Mouse (Mus musculus) urinary bladder, postnatal 14 days (tissue): ENCODE measurements around the gene Rnase11.

Experiments used
- DNase-seq: peaks from one replicate; pipeline ENCODE4 v3.0.0; 2021; ENCODE audit warnings: low spot score

Rnase11 gene

GRCm38 (mm10) chr14:51050063-51050462 is at the start of gene Rnase11:
Gene Rnase11 (minus strand): TSS chr14:51050163.
- no peak for DNase-seq

GRCm38 (mm10) chr14:51098921-51099320 is 49.0 kb upstream of the Rnase11 start:
- no peak for DNase-seq

- peak; percentile 79 for DNase-seq
These were observed 48.3 kb upstream of the Rnase11 start for GRCm38 (mm10) chr14:51098300-51098699.

- DNase-seq, result peak; percentile 28
These were observed 46.0 kb upstream of the Rnase11 start for GRCm38 (mm10) chr14:51095736-51096524.

GRCm38 (mm10) chr14:51094921-51095320 is 45.0 kb upstream of the Rnase11 start:
- no peak for DNase-seq

- no peak for DNase-seq
These were observed 44.3 kb upstream of the Rnase11 start for GRCm38 (mm10) chr14:51094096-51094875.

- DNase-seq, result no peak
These were observed 43.5 kb upstream of the Rnase11 start for GRCm38 (mm10) chr14:51093496-51093895.

- DNase-seq, result no peak
These were observed 42.2 kb upstream of the Rnase11 start for GRCm38 (mm10) chr14:51092073-51092620.

GRCm38 (mm10) chr14:51090921-51091900 is 41.2 kb upstream of the Rnase11 start, which contains the start of the genes Rnase4 and Ang:
Gene Rnase4 (plus strand): TSS chr14:51091077.
Gene Ang (plus strand): TSS chr14:51091150.
- peak; percentile 77 for DNase-seq

- peak; percentile 81 for DNase-seq
These were observed 40.3 kb upstream of the Rnase11 start for GRCm38 (mm10) chr14:51090077-51090781.

- DNase-seq, result no peak
These were observed 39.7 kb upstream of the Rnase11 start for GRCm38 (mm10) chr14:51089674-51090076.

GRCm38 (mm10) chr14:51088970-51089673 is 39.2 kb upstream of the Rnase11 start:
- peak; percentile 96 for DNase-seq

GRCm38 (mm10) chr14:51088166-51088969 is 38.4 kb upstream of the Rnase11 start:
- peak; percentile 87 for DNase-seq

- DNase-seq, result no peak
These were observed 37.8 kb upstream of the Rnase11 start for GRCm38 (mm10) chr14:51087762-51088161.

GRCm38 (mm10) chr14:51085911-51086310 is 35.9 kb upstream of the Rnase11 start:
- no peak for DNase-seq

- no peak for DNase-seq
These were observed 35.1 kb upstream of the Rnase11 start for GRCm38 (mm10) chr14:51085086-51085485.

- no peak for DNase-seq
These were observed 33.8 kb upstream of the Rnase11 start for GRCm38 (mm10) chr14:51083805-51084204.

- DNase-seq, result peak; percentile 50
These were observed 32.9 kb upstream of the Rnase11 start for GRCm38 (mm10) chr14:51082599-51083581.
